Mouse (Mus musculus) T-helper 2 cell (primary cell): ENCODE measurements around the gene Nelfe.
"Not testable (repeated sequence)": the region's sequence is repeated elsewhere in the genome, so short reads cannot be mapped to it uniquely, and the experiment has no call there.

Experiments
- in situ Hi-C: fragments of 300-600 bp; cut with MboI, MseI; formaldehyde crosslinking; loops from one replicate; pipeline ENCODE4 v1.15.1; 2025; ENCODE audit warnings: high pct_unique_total_duplicates

Nelfe gene

DNA sequence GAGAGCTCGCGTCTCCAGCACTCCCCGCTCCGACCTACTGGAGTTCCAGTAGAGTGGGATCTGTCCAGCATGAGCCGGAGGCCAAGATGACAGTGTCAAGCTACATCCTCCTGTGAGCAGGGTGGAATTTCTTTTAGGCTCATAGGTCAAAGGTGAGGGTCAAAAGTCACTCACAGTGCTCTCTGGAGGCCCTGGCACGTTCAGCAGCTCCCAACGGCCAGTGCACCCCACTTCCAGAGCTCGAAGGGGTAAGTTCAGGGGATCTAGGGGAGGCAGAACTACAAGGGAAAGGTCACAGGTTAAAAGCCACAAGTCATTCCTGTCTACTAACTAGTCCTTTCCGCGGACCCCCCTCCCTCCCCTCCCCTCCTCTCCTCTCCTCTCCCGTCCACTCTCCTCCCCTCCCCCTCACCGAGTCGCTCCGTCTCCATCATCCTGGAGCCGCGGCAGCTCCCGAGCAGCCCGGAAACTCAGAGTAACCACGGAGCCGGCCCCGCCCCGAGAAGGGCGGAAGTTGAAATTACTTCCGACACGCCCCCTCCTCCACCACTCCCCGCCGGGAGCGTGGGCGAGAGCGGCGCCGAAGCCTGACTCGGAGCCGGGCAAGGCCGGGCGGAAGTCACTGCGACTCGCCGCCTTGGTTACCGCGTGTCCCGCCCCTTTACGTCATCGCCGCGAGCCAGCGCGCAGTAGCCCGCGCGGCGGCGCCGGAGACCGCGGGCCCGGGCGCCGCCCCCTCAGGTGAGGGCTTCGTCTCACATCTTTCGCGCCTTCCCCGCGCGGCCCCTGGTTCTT, at the start of gene Nelfe, which contains the start of gene Skiv2l:
Gene Nelfe, plus strand, starts transcription at position 670 of the 795 bp plus-strand sequence.
Gene Skiv2l, minus strand, starts transcription at position 489 of the 795 bp plus-strand sequence.
- in situ Hi-C loops, result loop anchor here (25.0 kb wide), 1 partner anchor 813 kb away; the partner anchor contains the start of genes Col11a2, H2-Ke6, Rxrb and Slc39a7

- in situ Hi-C loops, result loop anchor here (5.0 kb wide), 1 partner anchor 79 kb away; no protein-coding TSS in a partner anchor
Measured at GRCm38 (mm10) chr17:34800781-34801305, 49.3 kb upstream of the Nelfe start.

- in situ Hi-C loops, result loop anchor here (5.0 kb wide), 1 partner anchor 80 kb away; no protein-coding TSS in a partner anchor
Measured at GRCm38 (mm10) chr17:34802756-34803155, 47.4 kb upstream of the Nelfe start.

GRCm38 (mm10) chr17:34803367-34803766, 46.8 kb upstream of the Nelfe start:
- in situ Hi-C loops, result loop anchor here (5.0 kb wide), 1 partner anchor 81 kb away; no protein-coding TSS in a partner anchor

DNA sequence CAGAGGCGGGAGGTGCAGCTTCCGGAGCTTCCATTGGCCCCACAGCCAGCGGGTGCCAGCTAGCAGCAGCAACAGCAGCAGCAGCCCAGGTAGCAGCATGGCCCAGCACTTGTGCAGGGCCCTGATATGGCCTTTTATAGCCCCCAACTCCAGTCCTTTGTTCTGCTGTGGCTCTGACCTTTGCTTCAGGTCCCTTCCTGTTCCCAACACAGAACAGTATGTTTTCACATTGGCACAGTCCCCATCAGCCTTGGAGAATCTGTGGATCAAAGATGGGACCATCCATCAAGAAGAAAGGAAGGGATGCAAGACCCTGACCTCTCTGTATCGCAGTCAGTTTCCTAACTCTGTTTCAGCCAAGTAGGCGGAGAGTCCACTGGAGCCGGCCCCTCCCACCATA, 45.9 kb upstream of the Nelfe start, which contains the start of gene Cyp21a1:
Gene Cyp21a1, minus strand, starts transcription at position 261 of the 400 bp plus-strand sequence.
- in situ Hi-C loops, result loop anchor here (5.0 kb wide), 1 partner anchor 82 kb away; no protein-coding TSS in a partner anchor

GRCm38 (mm10) chr17:34804871-34805562, 45.2 kb upstream of the Nelfe start:
- in situ Hi-C loops, result loop anchor here (5.0 kb wide), 1 partner anchor 83 kb away; no protein-coding TSS in a partner anchor

- in situ Hi-C loops, result no loop called here
Measured at GRCm38 (mm10) chr17:34807176-34807575, 43.0 kb upstream of the Nelfe start.

DNA sequence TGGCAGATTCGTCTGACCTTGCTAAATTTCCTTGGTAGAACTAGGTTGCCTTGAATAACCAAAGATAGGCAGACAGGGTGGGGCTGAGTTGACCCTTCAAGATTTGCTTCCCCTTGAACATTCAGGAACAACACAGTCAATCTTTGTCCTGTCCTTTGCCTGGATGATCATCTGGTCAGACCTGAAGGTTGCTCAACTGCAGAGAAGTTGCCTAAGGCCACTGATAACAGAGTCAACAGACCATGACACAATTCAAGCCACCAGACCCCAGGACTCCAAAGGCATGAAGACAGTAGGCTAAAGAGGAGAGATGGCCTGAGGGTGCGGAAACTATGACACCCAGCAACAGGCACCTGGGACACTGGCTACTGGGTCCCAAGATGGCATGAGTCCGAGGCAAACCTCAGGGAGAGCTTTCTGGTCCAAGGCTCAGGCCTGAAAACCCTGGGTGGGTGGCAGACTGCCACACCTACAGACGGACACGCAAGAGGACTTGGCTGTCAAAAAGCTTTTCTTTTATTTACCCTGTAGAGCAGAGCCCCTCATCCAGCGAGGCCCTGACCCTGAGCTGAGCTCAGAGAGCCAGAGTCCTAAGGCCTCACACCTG, 41.5 kb upstream of the Nelfe start:
- in situ Hi-C loops, result no loop called here

GRCm38 (mm10) chr17:34810411-34810810, 39.8 kb upstream of the Nelfe start:
- in situ Hi-C loops, result not testable (repeated sequence)

- in situ Hi-C loops, result not testable (repeated sequence)
Measured at GRCm38 (mm10) chr17:34810811-34811210, 39.4 kb upstream of the Nelfe start.

GRCm38 (mm10) chr17:34811275-34811674, 38.9 kb upstream of the Nelfe start:
- in situ Hi-C loops, result no loop called here

GRCm38 (mm10) chr17:34813747-34814146, 36.4 kb upstream of the Nelfe start:
- in situ Hi-C loops, result not testable (repeated sequence)

GRCm38 (mm10) chr17:34814818-34815370, 35.3 kb upstream of the Nelfe start:
- in situ Hi-C loops, result no loop called here

- in situ Hi-C loops, result loop anchor here (25.0 kb wide), 1 partner anchor 793 kb away; the partner anchor contains the start of genes Col11a2, H2-Ke6, Rxrb and Slc39a7
Measured at GRCm38 (mm10) chr17:34830776-34831175, 19.4 kb upstream of the Nelfe start.

- in situ Hi-C loops, result loop anchor here (25.0 kb wide), 1 partner anchor 799 kb away; the partner anchor contains the start of genes Col11a2, H2-Ke6, Rxrb and Slc39a7
Measured at GRCm38 (mm10) chr17:34836155-34836855, 13.9 kb upstream of the Nelfe start.

- in situ Hi-C loops, result loop anchor here (25.0 kb wide), 1 partner anchor 800 kb away; the partner anchor contains the start of genes Col11a2, H2-Ke6, Rxrb and Slc39a7
Measured at GRCm38 (mm10) chr17:34836856-34837221, 13.4 kb upstream of the Nelfe start, which contains the start of the genes Stk19 and Dxo. Gene Stk19, minus strand, starts transcription at chr17:34836945. Gene Dxo, plus strand, starts transcription at chr17:34837019.

- in situ Hi-C loops, result loop anchor here (25.0 kb wide), 1 partner anchor 800 kb away; the partner anchor contains the start of genes Col11a2, H2-Ke6, Rxrb and Slc39a7
Measured at GRCm38 (mm10) chr17:34837464-34838324, 12.5 kb upstream of the Nelfe start.

DNA sequence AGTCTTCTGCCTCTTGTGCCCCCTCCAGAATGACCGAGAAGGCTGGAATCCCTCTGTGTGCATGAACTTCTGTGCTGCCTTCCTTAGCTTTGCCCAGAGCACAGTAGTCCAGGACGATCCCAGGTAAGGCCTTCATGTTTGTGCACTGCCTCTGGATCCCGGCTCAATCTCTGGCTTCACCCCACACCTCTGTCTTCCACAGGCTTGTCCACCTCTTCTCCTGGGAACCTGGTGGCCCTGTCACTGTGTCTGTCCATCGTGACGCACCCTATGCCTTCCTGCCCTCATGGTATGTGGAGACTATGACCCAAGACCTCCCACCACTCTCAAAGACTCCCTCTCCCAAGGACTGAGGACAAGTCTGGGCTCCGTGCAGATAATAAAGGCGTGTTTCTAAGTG, 11.4 kb upstream of the Nelfe start:
- in situ Hi-C loops, result loop anchor here (25.0 kb wide), 1 partner anchor 801 kb away; the partner anchor contains the start of genes Col11a2, H2-Ke6, Rxrb and Slc39a7
